Mouse (Mus musculus) gastrocnemius, adult 2 months (tissue): ENCODE results near the gene Fuca1. TPM values are rescaled to one million over a fixed set of nuclear protein-coding genes. Genes with fewer than 3 reads are reported as not detected.
A peak's percentile ranks its signal among the peaks of the same experiment; 100 is the strongest.

Source experiments
- DNase-seq: peaks from one replicate; pipeline ENCODE4 v3.0.0; 2022
- H3K27ac ChIP-seq: fragments of 200-600 bp; 2 replicates; pipeline ENCODE4 v1.8.1; 2022; ENCODE audit warnings: mild to moderate bottlenecking
- H3K4me3 ChIP-seq: fragments of 200-600 bp; 2 replicates; pipeline ENCODE4 v1.8.1; 2022; ENCODE audit warnings: mild to moderate bottlenecking, moderate library complexity
- CTCF ChIP-seq: fragments of 200-600 bp; IDR thresholded peaks from 2 replicates; pipeline ENCODE4 v1.8.1; 2022; ENCODE audit warnings: antibody characterized with exemption, mild to moderate bottlenecking, moderate library complexity
- intact Hi-C: fragments of 180-260 bp; cut with DNase I; formaldehyde crosslinking; loops from one replicate; pipeline ENCODE4 v1.15.1; 2025
- long read RNA-seq, 2 experiments: library from polyadenylated mRNA; stranded (forward); transcript quantifications; one replicate each; pipeline ENCODE4 v2.0.0; 2021
- total RNA-seq, 2 experiments: library from RNA; stranded (reverse); gene quantifications; 2 replicates each; pipeline ENCODE4 v1.2.3; 2021

Gene Fuca1
- 10 to 100 TPM; 17.0 to 23.0 TPM for total RNA-seq
- long read RNA-seq, experiment 1, transcript Fuca1-201 (8 exons, 2,525 nt): major isoform, 30 of 33 reads
- long read RNA-seq, experiment 1, partial matches to known transcripts: 2 of 33 reads
- long read RNA-seq, experiment 1, other reads (novel, unspliced or antisense): 1 of 33 reads
- long read RNA-seq, experiment 2, transcript Fuca1-201 (8 exons, 2,525 nt): major isoform, 35 of 36 reads
- long read RNA-seq, experiment 2, partial matches to known transcripts: 0 of 36 reads
- long read RNA-seq, experiment 2, other reads (novel, unspliced or antisense): 1 of 36 reads

DNA sequence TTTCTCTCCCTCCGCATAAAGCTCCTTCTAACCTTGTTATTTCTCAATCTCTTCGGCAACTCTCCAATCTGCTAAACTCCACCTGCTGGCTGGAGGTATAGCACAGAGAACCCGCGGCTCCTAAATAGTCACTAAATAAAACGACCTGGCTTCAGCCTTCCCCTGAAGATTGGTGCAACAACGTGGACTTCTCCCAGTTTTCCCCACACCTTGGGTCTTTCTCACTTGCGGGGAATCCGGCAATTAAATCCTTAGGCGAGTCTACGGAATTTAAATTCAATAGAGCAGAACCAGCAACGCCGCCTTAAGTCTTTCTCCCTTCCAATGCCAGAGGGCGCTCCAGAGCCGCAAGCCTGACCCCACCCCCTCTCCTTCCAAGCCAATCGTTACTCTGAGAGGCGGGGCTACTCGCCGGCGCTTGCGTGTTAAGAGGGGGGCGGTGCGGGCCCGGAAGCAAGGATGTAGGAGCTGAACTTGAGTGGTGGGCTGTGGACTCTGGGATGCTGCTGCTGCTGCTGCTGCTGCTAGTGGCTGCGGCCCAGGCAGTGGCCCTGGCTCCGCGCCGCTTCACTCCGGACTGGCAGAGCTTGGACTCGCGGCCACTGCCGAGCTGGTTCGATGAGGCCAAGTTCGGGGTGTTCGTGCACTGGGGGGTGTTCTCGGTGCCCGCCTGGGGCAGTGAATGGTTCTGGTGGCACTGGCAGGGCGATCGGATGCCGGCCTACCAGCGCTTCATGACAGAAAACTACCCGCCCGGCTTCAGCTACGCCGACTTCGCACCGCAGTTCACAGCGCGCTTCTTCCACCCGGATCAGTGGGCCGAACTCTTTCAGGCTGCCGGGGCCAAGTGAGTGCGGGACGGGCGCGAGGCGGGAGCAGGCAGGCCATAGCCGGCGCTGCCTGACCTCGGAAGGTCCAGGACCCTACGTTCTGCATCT lies at the start of gene Fuca1:
Gene Fuca1 (plus strand): TSS at position 432 of the 938 bp plus-strand sequence.
- Histone ChIP-seq H3K27ac (peak within 1 kb of the TSS; percentile 86), H3K4me3 (peak within 1 kb of the TSS; percentile 76)
- intact Hi-C loops: loop anchor here (2.0 kb wide), 2 partner anchors 26 to 120 kb away; partner anchors contain the start of gene Hmgcl
- DNase-seq: peak; percentile 96
- TF ChIP-seq CTCF: peak; percentile 82

DNA sequence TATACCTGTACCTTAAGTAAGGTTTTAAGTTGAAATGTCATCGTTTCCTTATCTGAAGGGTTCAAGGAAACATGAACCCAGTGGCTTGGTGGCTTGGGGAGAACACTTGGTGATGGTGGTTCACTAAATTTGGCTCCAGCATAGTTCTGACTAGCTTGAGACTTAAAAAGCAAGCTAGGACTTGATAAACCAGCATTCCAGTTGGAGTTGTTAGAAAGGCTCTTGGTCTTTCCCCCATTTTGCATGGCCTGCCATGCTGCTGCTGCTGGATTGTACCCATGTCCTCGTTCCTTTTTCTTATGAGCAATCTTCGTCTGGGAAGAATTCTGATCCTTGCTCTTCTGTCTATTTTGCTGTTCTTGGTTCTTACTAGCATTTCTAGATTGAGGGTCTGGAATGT lies 48.5 kb upstream of the Fuca1 start:
- intact Hi-C loops: loop anchor here (2.0 kb wide), 1 partner anchor 15 kb away; no protein-coding TSS in a partner anchor
- peak overlapping the region; percentile 99 for H3K27ac ChIP-seq
- TF ChIP-seq CTCF: no peak
- no peak for DNase-seq
- H3K4me3 ChIP-seq: peak overlapping the region; percentile 83

DNA sequence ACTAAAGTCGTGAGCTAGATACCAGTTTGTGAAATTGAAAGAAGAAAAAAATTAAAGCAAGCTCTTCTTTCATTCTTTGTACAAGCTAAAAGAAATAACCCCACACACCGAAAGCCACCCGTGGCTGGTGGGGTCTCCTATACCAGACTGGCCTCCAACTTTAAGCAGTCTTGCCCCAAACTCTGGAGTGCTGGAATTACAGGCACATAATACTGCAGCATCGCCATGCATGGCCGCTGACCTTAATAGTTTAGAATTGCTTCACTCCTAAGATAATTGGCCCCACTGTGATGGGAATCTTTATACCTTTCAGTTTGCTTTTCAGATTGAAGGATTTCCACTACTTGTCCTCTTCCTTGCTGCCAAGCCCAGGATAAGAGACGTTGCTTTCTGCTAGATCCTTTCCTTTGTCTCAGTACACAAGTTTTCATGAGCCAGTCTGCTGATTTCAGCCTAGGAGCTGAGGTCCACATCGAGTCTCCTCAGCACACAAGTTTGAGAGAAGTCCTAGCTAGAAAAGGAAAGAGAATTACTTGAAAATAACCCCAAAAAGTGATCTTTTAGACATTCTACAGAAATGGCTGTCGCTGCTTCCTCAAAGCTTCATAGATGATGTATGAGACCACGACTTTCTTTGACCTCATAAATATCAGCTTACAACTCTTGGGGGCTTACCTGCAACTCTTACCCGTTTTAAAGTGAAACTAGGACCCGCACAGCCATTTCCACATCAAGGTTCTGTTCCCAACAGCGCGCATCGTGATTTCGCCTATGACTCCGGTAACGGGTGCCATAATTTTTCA lies 47.7 kb upstream of the Fuca1 start:
- intact Hi-C loops: loop anchor here (1.0 to 2.0 kb wide), 2 partner anchors 16 to 71 kb away; no protein-coding TSS in a partner anchor
- no peak for DNase-seq
- Histone ChIP-seq H3K4me3 (peak overlapping the region; percentile 83), H3K27ac (peak overlapping the region; percentile 99)
- TF ChIP-seq CTCF: no peak

DNA sequence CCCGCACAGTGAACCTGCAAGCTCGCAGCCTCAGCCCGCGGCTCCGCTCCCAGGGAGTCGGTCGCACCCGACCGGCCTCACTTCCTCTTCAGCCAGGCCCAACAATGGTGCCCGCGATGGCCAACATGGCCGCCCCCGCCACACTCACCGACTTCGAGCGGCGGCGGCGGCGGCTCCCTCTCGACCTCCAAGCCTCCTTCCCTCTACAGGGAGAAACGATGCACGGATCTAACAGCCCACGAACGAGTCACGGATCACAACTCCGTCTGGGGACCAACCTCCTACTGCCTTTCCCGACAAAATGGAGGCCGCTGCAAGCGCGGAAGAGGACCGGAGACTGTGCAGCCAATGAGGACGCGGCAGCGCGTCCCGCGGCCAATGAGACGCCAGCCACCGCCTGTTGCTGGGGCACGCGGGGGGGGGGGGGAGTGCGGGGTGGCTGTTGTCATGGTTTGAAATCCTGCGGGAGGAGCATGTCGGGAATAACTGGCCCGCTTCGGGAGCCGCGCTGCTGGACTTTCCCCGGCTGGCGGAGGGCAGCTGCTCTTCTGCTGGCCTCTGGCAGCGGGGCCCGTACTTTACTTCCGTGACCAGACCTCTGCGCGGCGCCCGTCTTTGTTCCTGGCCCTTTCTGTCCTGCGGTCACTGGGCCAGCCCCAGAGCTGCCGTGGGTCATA lies 46.9 kb upstream of the Fuca1 start, which contains the start of gene Pnrc2:
Gene Pnrc2 (minus strand): TSS at position 325 of the 677 bp plus-strand sequence.
- intact Hi-C loops: loop anchor here (1.0 to 2.0 kb wide), 2 partner anchors 17 to 72 kb away; no protein-coding TSS in a partner anchor
- no peak; the same call in 1 of the 2 replicates for TF ChIP-seq CTCF

DNA sequence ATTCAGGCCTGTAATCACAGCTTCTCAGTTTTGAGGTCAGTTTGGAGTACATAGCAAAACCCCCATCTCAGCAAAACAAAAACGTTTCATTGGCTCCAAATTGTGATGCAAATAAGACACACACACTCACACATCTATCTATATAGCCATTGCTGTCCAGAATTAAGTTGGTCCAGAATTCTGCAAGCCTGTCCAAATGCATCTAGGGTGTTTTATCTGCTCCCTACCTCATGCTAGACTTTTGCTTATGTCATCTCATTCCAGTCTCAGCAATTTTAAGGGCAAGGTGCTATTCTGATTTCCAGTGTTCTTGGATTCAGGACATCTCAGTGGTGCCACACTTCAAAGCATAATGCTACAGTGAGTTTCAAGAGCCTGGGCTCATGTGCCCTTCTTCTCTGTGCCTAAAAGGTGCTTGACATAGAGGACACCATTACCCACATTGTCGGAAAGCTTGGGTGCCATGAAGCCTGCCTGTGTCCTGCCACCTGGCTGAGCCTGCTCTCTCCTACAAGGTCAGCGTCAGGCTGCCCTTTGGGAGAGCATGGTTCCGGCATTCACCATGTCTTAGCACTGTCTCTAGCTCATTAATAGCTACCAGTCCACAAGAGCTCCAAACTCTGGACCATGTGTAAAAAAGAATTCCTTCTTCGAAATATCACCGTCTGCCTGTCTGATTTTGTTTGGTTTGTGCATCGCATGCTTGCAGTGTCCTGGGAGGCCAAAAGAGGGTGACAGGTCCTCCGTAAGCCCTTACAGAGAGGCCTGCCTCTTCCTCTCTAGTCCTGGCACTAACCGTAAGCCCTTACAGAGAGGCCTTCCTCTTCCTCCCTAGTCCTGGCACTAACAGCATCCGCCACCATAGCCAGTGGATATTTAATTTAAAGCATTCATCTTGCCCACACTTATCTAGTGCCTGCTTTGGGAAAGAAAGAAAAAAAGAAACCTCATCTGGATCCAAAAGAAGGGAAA lies 45.7 kb upstream of the Fuca1 start:
- Histone ChIP-seq H3K27ac (peak overlapping the region; percentile 99), H3K4me3 (peak overlapping the region; percentile 83)
- TF ChIP-seq CTCF: no peak
- intact Hi-C loops: loop anchor here (5.0 kb wide), 1 partner anchor 53 kb away; no protein-coding TSS in a partner anchor
- DNase-seq: no peak

More for the DNA sequence above, 46.9 kb upstream of the Fuca1 start, which contains the start of gene Pnrc2:
- H3K27ac ChIP-seq: peak within 1 kb of the TSS; percentile 99
- DNase-seq: peak; percentile 95
- H3K4me3 ChIP-seq: peak within 1 kb of the TSS; percentile 83

DNA sequence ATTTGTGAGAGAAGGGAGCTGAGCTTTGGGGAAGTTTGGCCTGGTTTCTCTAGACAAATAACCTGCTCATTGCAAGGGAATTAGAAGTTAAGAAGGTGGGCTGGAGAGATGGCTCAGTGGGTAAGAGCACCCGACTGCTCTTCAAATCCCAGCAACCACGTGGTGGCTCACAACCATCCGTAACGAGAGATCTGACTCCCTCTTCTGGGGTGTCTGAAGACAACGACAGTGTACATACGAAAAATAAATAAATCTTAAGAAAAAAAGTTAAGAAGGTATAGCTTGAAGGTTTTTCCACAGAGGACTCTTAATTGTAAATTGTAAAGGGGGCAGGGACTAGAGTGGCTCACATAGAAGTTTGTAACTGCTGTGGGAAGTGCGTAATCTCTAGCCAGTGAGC lies 45.0 kb upstream of the Fuca1 start:
- intact Hi-C loops: loop anchor here (5.0 kb wide), 1 partner anchor 53 kb away; no protein-coding TSS in a partner anchor
- H3K4me3 ChIP-seq: no peak overlapping the region; the same call in 1 of the 2 replicates
- no peak for TF ChIP-seq CTCF

DNA sequence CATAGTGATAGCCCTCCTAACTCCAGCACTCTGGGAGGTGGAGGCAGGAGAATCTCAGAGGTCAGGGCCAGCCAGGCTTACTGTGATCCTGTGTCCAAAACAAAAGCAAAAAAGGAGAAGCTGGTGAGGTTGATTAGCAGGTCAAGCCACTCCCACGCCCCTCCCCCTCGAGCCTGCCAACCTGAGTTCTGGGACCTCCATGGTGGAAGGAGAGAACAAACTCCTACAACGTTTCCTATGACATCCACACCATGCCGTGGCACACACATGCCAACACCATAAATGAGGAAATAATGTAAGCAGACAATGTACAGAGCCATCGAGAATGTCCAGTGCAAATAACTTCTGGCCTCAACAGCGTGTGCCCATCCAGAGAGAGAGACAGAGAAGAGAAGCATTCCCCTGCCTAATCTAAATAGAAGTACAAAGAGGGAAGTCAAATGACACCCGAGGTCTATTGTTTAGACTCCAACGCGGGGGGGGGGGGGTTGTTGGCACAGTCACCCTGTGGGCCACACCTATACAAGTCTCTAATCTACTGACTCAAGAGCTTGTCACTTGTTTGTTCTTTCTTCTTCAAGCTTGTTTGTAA lies 44.4 kb upstream of the Fuca1 start:
- intact Hi-C loops: loop anchor here (5.0 kb wide), 1 partner anchor 54 kb away; no protein-coding TSS in a partner anchor

More for the DNA sequence above, 45.0 kb upstream of the Fuca1 start:
- H3K27ac ChIP-seq: peak overlapping the region; percentile 99
- no peak for DNase-seq

DNA sequence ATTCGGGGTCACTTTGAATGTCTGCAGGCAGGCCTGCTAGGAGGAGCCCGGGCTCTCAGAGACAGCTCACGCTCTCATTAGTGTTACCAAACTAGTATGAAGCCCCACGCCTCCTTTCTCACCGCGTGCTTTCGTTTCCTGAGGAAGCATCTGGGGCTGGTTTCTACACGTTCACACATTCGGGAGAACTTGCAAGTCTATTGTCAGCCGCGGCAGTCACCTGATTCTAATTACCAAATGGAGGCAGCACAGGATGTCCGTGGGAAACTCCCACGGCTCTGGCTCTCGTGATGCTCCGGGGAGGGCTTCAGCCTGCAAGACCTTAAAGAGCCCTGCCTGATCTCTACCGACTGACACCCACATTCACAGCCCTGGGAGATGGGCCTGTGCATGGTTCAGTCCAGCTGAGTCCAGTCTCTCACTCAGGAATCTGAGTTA lies 43.9 kb upstream of the Fuca1 start:
- H3K27ac ChIP-seq: peak overlapping the region; percentile 99
- intact Hi-C loops: loop anchor here (1.0 to 5.0 kb wide), 2 partner anchors 54 to 75 kb away; no protein-coding TSS in a partner anchor
- peak; percentile 72 for DNase-seq
- TF ChIP-seq CTCF: no peak
- H3K4me3 ChIP-seq: peak overlapping the region; percentile 64

More for the DNA sequence above, 44.4 kb upstream of the Fuca1 start:
- Histone ChIP-seq H3K4me3 (peak overlapping the region; percentile 64), H3K27ac (peak overlapping the region; percentile 99)
- no peak for TF ChIP-seq CTCF
- DNase-seq: peak; percentile 56

DNA sequence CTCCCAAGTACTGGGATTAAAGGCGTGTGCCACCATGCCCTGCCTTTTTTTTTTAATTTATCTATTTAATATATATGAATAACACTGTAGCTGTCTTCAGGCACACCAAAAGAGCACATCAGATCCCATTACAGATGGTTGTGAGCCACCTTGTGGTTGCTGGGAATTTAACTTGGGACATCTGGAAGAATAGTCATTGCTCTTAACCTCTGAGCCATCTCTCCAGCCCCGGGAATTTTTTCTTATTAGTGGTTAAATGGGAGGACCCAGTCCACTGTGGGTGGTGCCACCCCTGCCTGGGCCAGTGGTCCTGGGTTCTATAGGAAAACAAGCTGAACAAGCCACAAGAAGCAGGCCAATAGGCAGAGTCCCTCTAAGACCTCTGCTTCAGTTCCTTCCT lies 42.8 kb upstream of the Fuca1 start:
- no peak for DNase-seq
- Histone ChIP-seq H3K27ac (peak overlapping the region; percentile 99), H3K4me3 (no peak overlapping the region)
- intact Hi-C loops: loop anchor here (1.0 to 5.0 kb wide), 2 partner anchors 55 to 76 kb away; no protein-coding TSS in a partner anchor
- TF ChIP-seq CTCF: peak; percentile 64
